Mouse (Mus musculus) megakaryocyte-erythroid progenitor cell, adult 5-6 weeks (primary cell): ENCODE data around the gene Chst12. TPM values are rescaled to one million over a fixed set of nuclear protein-coding genes. Genes with fewer than 3 reads are reported as not detected.

Experiments
- ATAC-seq: replicated peaks from 2 replicates; pipeline ENCODE4 v1.8.0; 2016; ENCODE audit warnings: mild to moderate bottlenecking, inconsistent platforms; ENCODE audit not compliant: severe bottlenecking, poor library complexity, low FRiP score, low TSS enrichment
- total RNA-seq, 2 experiments: library from RNA; stranded (forward) in 1 of 2; stranded (reverse) in 1 of 2; fragments of 200-1000, 215-1000 nt in 1 of 2; fragments of >200 nt in 1 of 2; fragmentation: Nextera tagmentation in 1 of 2; gene quantifications; 2 replicates each; pipeline ENCODE4 v1.2.3; 2014 to 2017

The Chst12 gene
- total RNA-seq, 2 experiments from 2014 or later, result 3.9 to 17.2 TPM

DNA sequence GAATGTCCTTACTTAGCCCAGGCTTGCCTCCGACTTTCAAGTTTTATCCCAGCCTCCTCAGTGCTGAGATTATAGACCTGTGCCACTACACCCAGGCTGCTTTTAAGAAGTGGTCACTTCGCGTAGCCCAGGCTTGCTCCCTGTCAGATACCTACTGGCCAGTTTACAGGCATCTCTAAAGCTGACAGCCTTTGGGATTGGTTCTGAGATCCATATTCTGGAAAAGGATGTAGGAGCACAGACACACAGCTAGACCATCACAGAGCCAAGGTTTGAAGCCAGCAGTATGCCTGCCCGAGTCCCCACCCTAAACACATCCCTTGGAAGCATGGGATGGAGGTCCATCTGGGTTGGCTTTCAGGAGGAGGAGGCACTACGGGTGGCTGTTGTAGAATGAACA, 62.4 kb downstream of the Chst12 start:
- 0 out of 2 replicates have a peak, but pooled peaks have one; percentile 2 for ATAC-seq

DNA sequence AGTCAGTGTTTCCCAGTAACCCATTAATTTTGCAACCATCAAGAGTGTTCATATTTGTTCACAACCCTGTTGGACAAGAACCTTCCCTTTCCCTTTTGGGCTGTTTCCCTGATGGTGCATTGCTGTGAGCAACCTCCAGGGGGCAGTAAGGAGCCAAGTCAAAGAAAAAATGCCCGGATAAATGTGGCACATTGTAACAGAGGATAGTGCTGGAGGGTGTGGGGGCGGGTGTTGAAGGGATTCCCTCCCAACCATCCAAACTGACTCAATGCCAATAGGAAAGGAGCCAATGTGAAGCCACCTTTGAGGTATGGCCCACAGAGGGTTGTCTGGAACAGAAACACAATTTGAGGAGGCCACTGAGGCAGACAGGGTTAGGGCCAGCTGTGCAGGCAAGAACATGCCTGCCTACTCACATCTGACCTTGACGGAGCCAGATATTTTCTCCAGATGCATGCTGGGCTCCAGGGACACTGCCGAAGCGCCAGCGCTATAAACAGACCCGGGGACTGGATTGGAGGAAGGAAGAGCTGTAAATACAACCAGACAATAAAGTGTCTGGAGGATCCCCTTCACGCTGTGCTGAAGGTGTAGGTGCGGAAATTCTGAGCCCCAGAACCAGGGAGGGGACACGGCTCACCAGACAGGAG, 63.1 kb downstream of the Chst12 start:
- peak; percentile 28; the same call in 1 of the 2 replicates for ATAC-seq

DNA sequence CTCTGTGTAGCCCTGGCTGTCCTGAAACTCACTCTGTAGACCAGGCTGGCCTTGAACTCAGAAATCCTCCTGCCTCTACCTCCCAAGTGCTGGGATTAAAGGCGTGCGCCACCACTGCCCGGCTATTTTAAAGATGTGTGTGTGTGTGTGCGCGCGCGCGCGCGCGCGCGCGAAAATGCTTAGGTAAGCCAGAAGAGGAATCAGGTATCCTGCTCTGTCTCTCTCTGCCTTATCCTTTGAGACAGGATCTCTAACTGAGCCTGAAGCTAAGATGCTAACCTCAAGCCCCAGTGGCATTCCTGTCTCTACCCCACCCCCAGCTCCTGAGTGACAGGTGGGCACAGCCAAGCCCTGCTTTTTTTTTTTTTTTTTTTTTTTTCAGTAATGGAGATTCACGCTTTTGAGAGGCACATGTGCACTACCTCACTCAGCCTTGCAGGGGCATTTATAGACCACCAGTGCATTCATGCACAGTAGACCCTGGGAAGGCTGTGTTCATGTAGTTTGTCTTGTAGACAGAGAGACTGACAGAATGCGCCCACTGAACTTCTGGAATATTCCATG, 63.8 kb downstream of the Chst12 start:
- no peak for ATAC-seq

DNA sequence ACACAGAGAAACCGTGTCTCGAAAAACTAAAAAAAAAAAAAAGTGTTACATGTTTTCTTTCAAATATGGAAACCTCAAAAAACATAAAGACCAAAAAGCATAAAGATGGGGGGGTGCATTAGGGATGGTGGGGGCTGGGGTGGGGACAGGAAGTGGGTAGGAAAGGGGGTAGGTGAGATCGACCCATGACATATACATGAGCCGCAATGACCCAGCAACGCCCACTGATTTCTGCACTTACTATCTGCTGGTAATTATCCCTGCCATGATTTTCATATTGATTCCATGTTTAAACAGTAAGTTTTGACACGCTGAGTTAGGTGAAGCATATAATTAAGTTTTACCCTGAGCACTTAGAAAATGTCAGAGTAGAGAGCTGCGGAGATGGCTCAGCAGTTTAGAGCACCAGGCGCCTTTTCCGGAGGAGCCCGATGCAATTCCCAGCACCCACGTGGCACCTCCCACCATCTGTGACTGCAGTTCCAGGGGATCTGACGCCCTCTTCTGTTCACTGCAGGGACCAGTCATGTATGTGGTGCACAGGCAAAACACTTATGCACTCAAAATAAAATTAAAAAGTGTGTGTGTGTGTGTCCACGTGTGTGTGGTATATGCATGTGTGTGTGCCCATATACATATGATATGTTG, 65.0 kb downstream of the Chst12 start:
- no peak for ATAC-seq

DNA sequence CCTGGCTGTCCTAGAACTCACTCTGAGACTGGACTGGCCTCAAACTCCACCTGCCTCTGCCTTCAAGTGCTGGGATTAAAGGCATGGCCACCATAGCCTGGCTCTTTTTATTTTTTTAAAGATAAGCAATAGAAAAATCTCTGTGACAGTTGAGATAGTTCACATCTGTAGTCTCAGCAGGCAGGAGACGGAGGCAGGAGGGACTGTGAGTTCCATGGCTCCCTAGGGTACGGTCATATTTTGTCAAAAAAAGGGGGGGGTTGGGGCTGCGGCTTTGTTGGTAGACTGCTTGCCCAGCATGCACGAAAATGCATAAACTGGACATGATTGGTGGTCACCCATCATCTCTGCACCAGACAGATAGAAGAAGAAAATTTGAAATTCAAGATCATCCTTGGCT, 65.9 kb downstream of the Chst12 start:
- no peak for ATAC-seq

DNA sequence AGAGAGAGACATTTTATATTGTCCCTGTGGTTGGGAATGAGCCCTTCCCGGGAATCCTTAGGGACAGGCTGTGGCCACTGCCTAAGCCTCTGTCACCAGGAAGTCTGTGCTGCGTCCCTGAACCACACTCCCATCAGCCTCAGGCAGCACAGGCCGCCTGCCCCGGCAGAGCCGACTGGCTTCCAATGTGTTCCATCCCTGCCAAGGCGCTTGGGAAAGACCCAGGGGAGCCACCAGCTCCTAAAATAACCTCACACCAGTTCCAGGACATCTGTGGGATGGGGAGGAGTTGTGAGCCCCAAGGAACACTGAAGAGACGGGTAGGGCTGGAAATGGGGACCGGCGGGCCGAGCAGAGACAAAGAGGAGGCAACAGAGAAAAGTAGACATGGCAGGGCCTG, 66.3 kb downstream of the Chst12 start:
- ATAC-seq, result no peak

DNA sequence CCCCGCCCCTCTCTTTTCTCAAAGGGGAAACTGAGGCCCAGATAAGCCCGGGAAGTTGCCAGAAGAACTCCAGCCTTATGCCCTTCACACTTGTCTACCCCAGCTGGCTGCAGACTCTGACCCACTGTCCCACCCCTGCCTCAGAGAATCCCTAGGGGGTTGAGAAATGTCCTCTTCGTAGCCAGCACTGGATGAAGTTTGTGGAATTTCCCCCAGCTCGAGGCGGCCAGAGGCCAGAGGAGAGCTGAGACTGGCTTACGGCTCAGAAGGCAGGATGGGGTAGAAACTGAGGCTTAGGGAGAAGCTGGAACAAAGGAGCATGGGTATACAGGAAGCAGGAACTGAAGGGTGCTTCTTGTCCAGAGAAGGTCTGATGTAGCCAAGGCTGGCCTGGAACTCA, 67.3 kb downstream of the Chst12 start:
- no peak for ATAC-seq

Other genes starting within 250 kb of the Chst12 start
- gene Mad1l1, start 184.0 kb upstream of the Chst12 start, total RNA-seq (2014; fragmentation: Nextera tagmentation), result 30.4 and 34.2 TPM in 2 replicates
- gene Mad1l1, start 184.0 kb upstream of the Chst12 start, total RNA-seq (2017), result 61.6 and 66.9 TPM in 2 replicates
- 24.4 and 45.5 TPM in 2 replicates for gene Nudt1, start 183.9 kb upstream of the Chst12 start, total RNA-seq (2014; fragmentation: Nextera tagmentation)
- 58.2 and 65.2 TPM in 2 replicates for gene Nudt1, start 183.9 kb upstream of the Chst12 start, total RNA-seq (2017)
- 13.5 and 15.0 TPM in 2 replicates for gene Mrm2, start 173.7 kb upstream of the Chst12 start, total RNA-seq (2014; fragmentation: Nextera tagmentation)
- 6.0 and 10.0 TPM in 2 replicates for gene Mrm2, start 173.7 kb upstream of the Chst12 start, total RNA-seq (2017)
- 4.3 and 11.1 TPM in 2 replicates for gene Snx8, start 116.3 kb upstream of the Chst12 start, total RNA-seq (2014; fragmentation: Nextera tagmentation)
- gene Snx8, start 116.3 kb upstream of the Chst12 start, total RNA-seq (2017), result 6.6 and 8.6 TPM in 2 replicates
- 262 and 301 TPM in 2 replicates for gene Eif3b, start 86.2 kb upstream of the Chst12 start, total RNA-seq (2014; fragmentation: Nextera tagmentation)
- gene Eif3b, start 86.2 kb upstream of the Chst12 start, total RNA-seq (2017), result 239 and 260 TPM in 2 replicates
- gene Gm4869, start 59.9 kb upstream of the Chst12 start, total RNA-seq (2014; fragmentation: Nextera tagmentation), result not detected in 2 replicates
- gene Gm4869, start 59.9 kb upstream of the Chst12 start, total RNA-seq (2017), result not detected in 2 replicates
- not detected in 2 replicates for gene Grifin, start 59.5 kb downstream of the Chst12 start, total RNA-seq (2014; fragmentation: Nextera tagmentation)
- not detected in 2 replicates for gene Grifin, start 59.5 kb downstream of the Chst12 start, total RNA-seq (2017)
- 17.6 and 38.9 TPM in 2 replicates for gene Lfng, start 101.8 kb downstream of the Chst12 start, total RNA-seq (2014; fragmentation: Nextera tagmentation)
- gene Lfng, start 101.8 kb downstream of the Chst12 start, total RNA-seq (2017), result 21.3 and 22.9 TPM in 2 replicates
- 26.7 and 32.2 TPM in 2 replicates for gene Ttyh3, start 143.5 kb downstream of the Chst12 start, total RNA-seq (2014; fragmentation: Nextera tagmentation)
- 5.6 and 8.6 TPM in 2 replicates for gene Ttyh3, start 143.5 kb downstream of the Chst12 start, total RNA-seq (2017)
- 23.0 and 24.6 TPM in 2 replicates for gene Iqce, start 196.8 kb downstream of the Chst12 start, total RNA-seq (2014; fragmentation: Nextera tagmentation)
- gene Iqce, start 196.8 kb downstream of the Chst12 start, total RNA-seq (2017), result 5.6 and 13.0 TPM in 2 replicates
- gene Brat1, start 199.5 kb downstream of the Chst12 start, total RNA-seq (2014; fragmentation: Nextera tagmentation), result 24.7 and 25.7 TPM in 2 replicates
- gene Brat1, start 199.5 kb downstream of the Chst12 start, total RNA-seq (2017), result 14.9 and 15.7 TPM in 2 replicates
- 0.46 TPM in 1 of 2 replicates, not detected in the other for gene Amz1, start 218.6 kb downstream of the Chst12 start, total RNA-seq (2014; fragmentation: Nextera tagmentation)
- 1.3 TPM in 1 of 2 replicates, not detected in the other for gene Amz1, start 218.6 kb downstream of the Chst12 start, total RNA-seq (2017)